Mouse (Mus musculus) E14TG2a.4 (cell line): ENCODE measurements around the gene Zfp358.

Experiments used
- CTCF ChIP-seq: conservative IDR thresholded peaks from 2 replicates; pipeline ENCODE4 v1.5.1; 2014; ENCODE audit warnings: low read length
- NANOG ChIP-seq: IDR thresholded peaks from 2 replicates; pipeline ENCODE4 v1.6.1; 2014; ENCODE audit warnings: borderline replicate concordance, low read length, mixed read lengths
- POU5F1 ChIP-seq: IDR thresholded peaks from 2 replicates; pipeline ENCODE4 v1.6.1; 2014; ENCODE audit warnings: low read length, borderline replicate concordance

GRCm38 (mm10) chr8:3482240-3482740 is 10.6 kb upstream of the Zfp358 start:
- TF ChIP-seq CTCF (no peak), POU5F1 (no peak), NANOG (no peak)
